Mouse (Mus musculus): Measurements from ENCODE around the gene Igfbp5. TPM values are rescaled to one million over a fixed set of nuclear protein-coding genes. Genes with fewer than 3 reads are reported as not detected.
A peak's percentile ranks its signal among the peaks of the same experiment; 100 is the strongest.

Gene Igfbp5
- polyA plus RNA-seq, 1 experiment from 2014 or later = 48.2 TPM

GRCm38 (mm10) chr1:72854337-72855237 lies 20.1 kb downstream of the Igfbp5 start:
- H3K4me3 ChIP-seq = no peak overlapping the region
- H3K27ac ChIP-seq (replicated peaks) = peak overlapping the region; percentile 50
- peak; percentile 62 for DNase-seq (ENCODE audit: low spot score)
- peaks cover 52% of the 10 kb centered on the region for H3K36me3 ChIP-seq
- H3K4me1 ChIP-seq = peaks cover 25% of the 10 kb centered on the region
- no peaks in the 10 kb centered on the region for H3K27me3 ChIP-seq (ENCODE audit: low read depth, poor library complexity, severe bottlenecking)
- no peaks in the 10 kb centered on the region for H3K9me3 ChIP-seq (replicated peaks)
- 63% methylated on average over 10 of the region's 10 CpGs for WGBS

- Histone ChIP-seq H3K27me3 (ENCODE audit: low read depth, poor library complexity, severe bottlenecking) (no peaks in the 10 kb centered on the region), H3K36me3 (peaks cover 53% of the 10 kb centered on the region), H3K4me1 (peaks cover 17% of the 10 kb centered on the region), H3K4me3 (no peak overlapping the region), H3K9me3 (replicated peaks) (no peaks in the 10 kb centered on the region), H3K27ac (replicated peaks) (peak overlapping the region; percentile 50; the same call in 1 of the 2 replicates)
- 79% methylated on average over 1 of the region's 1 CpGs for WGBS
- no peak for DNase-seq (ENCODE audit: low spot score)
These were observed 20.9 kb downstream of the Igfbp5 start for GRCm38 (mm10) chr1:72853759-72854158.

GRCm38 (mm10) chr1:72849037-72849436 lies 25.6 kb downstream of the Igfbp5 start:
- H3K27me3 ChIP-seq (ENCODE audit: low read depth, poor library complexity, severe bottlenecking) = no peaks in the 10 kb centered on the region
- no peak overlapping the region for H3K27ac ChIP-seq (replicated peaks)
- no peaks in the 10 kb centered on the region for H3K9me3 ChIP-seq (replicated peaks)
- no peak for DNase-seq (ENCODE audit: low spot score)
- H3K36me3 ChIP-seq = peaks cover 93% of the 10 kb centered on the region
- no peak overlapping the region for H3K4me3 ChIP-seq
- WGBS = 93% methylated on average over 8 of the region's 8 CpGs
- H3K4me1 ChIP-seq = peaks cover 3% of the 10 kb centered on the region; the same call in 1 of the 2 replicates

GRCm38 (mm10) chr1:72847849-72848380 lies 26.8 kb downstream of the Igfbp5 start:
- Histone ChIP-seq H3K4me3 (no peak overlapping the region), H3K4me1 (no peaks in the 10 kb centered on the region), H3K27ac (replicated peaks) (no peak overlapping the region), H3K27me3 (ENCODE audit: low read depth, poor library complexity, severe bottlenecking) (no peaks in the 10 kb centered on the region), H3K9me3 (replicated peaks) (no peaks in the 10 kb centered on the region), H3K36me3 (peaks cover 94% of the 10 kb centered on the region)
- DNase-seq (ENCODE audit: low spot score) = no peak
- WGBS = 87% methylated on average over 4 of the region's 4 CpGs

- WGBS = 93% methylated on average over 6 of the region's 6 CpGs
- H3K27me3 ChIP-seq (ENCODE audit: low read depth, poor library complexity, severe bottlenecking) = no peaks in the 10 kb centered on the region
- no peak overlapping the region for H3K27ac ChIP-seq (replicated peaks)
- DNase-seq (ENCODE audit: low spot score) = no peak
- no peak overlapping the region for H3K4me3 ChIP-seq
- H3K36me3 ChIP-seq = peaks cover 89% of the 10 kb centered on the region
- H3K9me3 ChIP-seq (replicated peaks) = no peaks in the 10 kb centered on the region
- H3K4me1 ChIP-seq = no peaks in the 10 kb centered on the region
These were observed 30.0 kb downstream of the Igfbp5 start for GRCm38 (mm10) chr1:72844675-72845074.

- DNase-seq (ENCODE audit: low spot score) = no peak
- H3K36me3 ChIP-seq = peaks cover 89% of the 10 kb centered on the region
These were observed 31.8 kb downstream of the Igfbp5 start for GRCm38 (mm10) chr1:72842666-72843459.

GRCm38 (mm10) chr1:72839791-72840190 lies 34.9 kb downstream of the Igfbp5 start:
- Histone ChIP-seq H3K4me1 (no peaks in the 10 kb centered on the region), H3K4me3 (no peak overlapping the region), H3K27ac (replicated peaks) (no peak overlapping the region), H3K9me3 (replicated peaks) (no peaks in the 10 kb centered on the region), H3K36me3 (peaks cover 95% of the 10 kb centered on the region), H3K27me3 (ENCODE audit: low read depth, poor library complexity, severe bottlenecking) (no peaks in the 10 kb centered on the region)
- 90% methylated on average over 7 of the region's 7 CpGs for WGBS
- DNase-seq (ENCODE audit: low spot score) = no peak

More at GRCm38 (mm10) chr1:72842666-72843459, 31.8 kb downstream of the Igfbp5 start:
- WGBS = 92% methylated on average over 18 of the region's 18 CpGs
- Histone ChIP-seq H3K27me3 (ENCODE audit: low read depth, poor library complexity, severe bottlenecking) (no peaks in the 10 kb centered on the region), H3K9me3 (replicated peaks) (no peaks in the 10 kb centered on the region), H3K27ac (replicated peaks) (no peak overlapping the region), H3K4me3 (no peak overlapping the region), H3K4me1 (no peaks in the 10 kb centered on the region)

GRCm38 (mm10) chr1:72839356-72839755 lies 35.3 kb downstream of the Igfbp5 start:
- Histone ChIP-seq H3K27me3 (ENCODE audit: low read depth, poor library complexity, severe bottlenecking) (no peaks in the 10 kb centered on the region), H3K4me1 (no peaks in the 10 kb centered on the region), H3K27ac (replicated peaks) (no peak overlapping the region), H3K4me3 (no peak overlapping the region), H3K36me3 (peaks cover 95% of the 10 kb centered on the region), H3K9me3 (replicated peaks) (no peaks in the 10 kb centered on the region)
- no peak for DNase-seq (ENCODE audit: low spot score)
- WGBS = 80% methylated on average over 8 of the region's 8 CpGs

- no peak overlapping the region for H3K27ac ChIP-seq (replicated peaks)
- 93% methylated on average over 4 of the region's 4 CpGs for WGBS
- H3K36me3 ChIP-seq = peaks cover 100% of the 10 kb centered on the region
- peaks cover 6% of the 10 kb centered on the region; the same call in 1 of the 2 replicates for H3K9me3 ChIP-seq (replicated peaks)
- no peaks in the 10 kb centered on the region for H3K27me3 ChIP-seq (ENCODE audit: low read depth, poor library complexity, severe bottlenecking)
- peaks cover 13% of the 10 kb centered on the region for H3K4me1 ChIP-seq
- H3K4me3 ChIP-seq = no peak overlapping the region
- no peak for DNase-seq (ENCODE audit: low spot score)
These were observed 41.1 kb downstream of the Igfbp5 start for GRCm38 (mm10) chr1:72833563-72833962.

- 70% methylated on average over 3 of the region's 3 CpGs for WGBS
These were observed 42.0 kb downstream of the Igfbp5 start for GRCm38 (mm10) chr1:72832715-72833153.

GRCm38 (mm10) chr1:72830485-72830884 lies 44.2 kb downstream of the Igfbp5 start:
- no peak overlapping the region for H3K4me3 ChIP-seq
- WGBS = 94% methylated on average over 2 of the region's 2 CpGs
- H3K4me1 ChIP-seq = peaks cover 43% of the 10 kb centered on the region
- H3K27ac ChIP-seq (replicated peaks) = no peak overlapping the region
- H3K27me3 ChIP-seq (ENCODE audit: low read depth, poor library complexity, severe bottlenecking) = no peaks in the 10 kb centered on the region
- no peak for DNase-seq (ENCODE audit: low spot score)
- H3K36me3 ChIP-seq = peaks cover 79% of the 10 kb centered on the region
- peaks cover 6% of the 10 kb centered on the region; the same call in 1 of the 2 replicates for H3K9me3 ChIP-seq (replicated peaks)

More at GRCm38 (mm10) chr1:72832715-72833153, 42.0 kb downstream of the Igfbp5 start:
- peaks cover 100% of the 10 kb centered on the region for H3K36me3 ChIP-seq
- no peak overlapping the region for H3K4me3 ChIP-seq
- no peaks in the 10 kb centered on the region for H3K27me3 ChIP-seq (ENCODE audit: low read depth, poor library complexity, severe bottlenecking)
- no peak for DNase-seq (ENCODE audit: low spot score)
- H3K9me3 ChIP-seq (replicated peaks) = peaks cover 6% of the 10 kb centered on the region; the same call in 1 of the 2 replicates
- no peak overlapping the region for H3K27ac ChIP-seq (replicated peaks)
- peaks cover 21% of the 10 kb centered on the region for H3K4me1 ChIP-seq

GRCm38 (mm10) chr1:72828843-72829242 lies 45.8 kb downstream of the Igfbp5 start:
- Histone ChIP-seq H3K4me3 (no peak overlapping the region), H3K4me1 (peaks cover 59% of the 10 kb centered on the region), H3K36me3 (peaks cover 62% of the 10 kb centered on the region), H3K9me3 (replicated peaks) (peaks cover 6% of the 10 kb centered on the region; the same call in 1 of the 2 replicates), H3K27me3 (ENCODE audit: low read depth, poor library complexity, severe bottlenecking) (no peaks in the 10 kb centered on the region), H3K27ac (replicated peaks) (no peak overlapping the region)
- 97% methylated on average over 5 of the region's 5 CpGs for WGBS
- DNase-seq (ENCODE audit: low spot score) = no peak
